Mouse (Mus musculus): ENCODE data around the gene Batf. TPM values are rescaled to one million over a fixed set of nuclear protein-coding genes. Genes with fewer than 3 reads are reported as not detected.

Gene Batf
- total RNA-seq, 2 experiments from 2014 or later: 0.88 TPM; not detected in 1

DNA sequence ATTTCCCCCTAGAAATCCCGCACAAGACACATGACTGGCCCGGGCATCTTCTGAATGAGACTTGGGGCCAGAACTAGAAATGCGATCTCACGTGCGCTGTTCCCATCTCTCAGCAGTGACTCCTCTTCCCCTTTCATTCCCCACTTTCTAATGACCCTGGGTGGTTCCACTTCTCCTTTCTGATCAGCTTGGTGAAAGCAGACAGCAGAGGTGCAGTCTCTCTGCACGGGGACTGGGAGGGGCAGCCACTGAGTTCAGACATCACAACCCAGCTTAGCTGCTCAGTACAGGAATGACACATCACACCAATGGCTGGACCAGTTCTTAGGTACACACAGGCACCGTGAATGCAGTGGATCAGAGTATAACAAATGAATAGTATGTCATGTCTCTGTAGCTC is 24.2 kb downstream of the Batf start:
- DNase-seq (ENCODE audit: low spot score in 2 of 2): peak in 1 of 2 experiments; percentile 14
- intact Hi-C loops (cut with DNase I): no loop called here

DNA sequence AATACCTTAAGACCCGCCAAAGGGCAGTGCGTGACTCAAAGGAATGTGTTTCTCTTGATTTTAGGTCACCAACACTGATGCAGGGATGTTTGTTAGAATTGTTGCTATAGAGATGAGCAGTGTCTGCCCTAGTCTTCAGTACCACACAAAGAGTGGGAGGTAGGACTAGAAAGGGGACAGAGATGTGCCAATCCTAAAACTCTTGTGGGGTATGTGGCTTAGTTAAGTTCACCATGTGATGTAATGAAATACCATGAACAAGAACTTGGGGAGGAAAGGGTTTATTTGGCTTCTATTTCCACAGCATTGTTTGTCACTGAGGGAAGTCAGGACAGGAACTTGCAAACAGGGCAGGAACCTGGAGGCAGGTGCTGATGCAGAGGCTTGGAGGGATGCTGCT is 26.1 kb downstream of the Batf start:
- intact Hi-C loops (cut with DNase I): no loop called here
- no peak for DNase-seq (ENCODE audit: low spot score in 2 of 2)

DNA sequence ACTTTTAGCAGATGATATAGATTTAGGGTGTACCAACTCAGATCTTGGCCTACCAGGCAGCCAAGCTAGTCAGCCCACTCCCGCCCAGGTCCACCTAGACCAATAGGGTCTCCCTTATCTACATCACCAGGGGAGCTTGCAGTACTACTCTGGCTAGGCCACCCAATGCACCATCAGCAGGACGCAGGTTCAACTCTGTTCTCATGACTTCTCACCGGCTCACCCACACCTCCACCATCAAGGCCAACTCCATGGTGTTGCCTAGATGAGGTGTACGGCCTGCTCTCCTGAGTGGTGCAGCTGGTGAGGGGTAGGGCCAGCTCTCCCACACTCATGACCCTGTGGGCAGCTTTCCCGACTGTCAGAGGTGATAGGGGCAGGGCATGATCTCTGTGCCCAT is 27.7 kb downstream of the Batf start:
- DNase-seq (ENCODE audit: low spot score in 2 of 2): no peak

DNA sequence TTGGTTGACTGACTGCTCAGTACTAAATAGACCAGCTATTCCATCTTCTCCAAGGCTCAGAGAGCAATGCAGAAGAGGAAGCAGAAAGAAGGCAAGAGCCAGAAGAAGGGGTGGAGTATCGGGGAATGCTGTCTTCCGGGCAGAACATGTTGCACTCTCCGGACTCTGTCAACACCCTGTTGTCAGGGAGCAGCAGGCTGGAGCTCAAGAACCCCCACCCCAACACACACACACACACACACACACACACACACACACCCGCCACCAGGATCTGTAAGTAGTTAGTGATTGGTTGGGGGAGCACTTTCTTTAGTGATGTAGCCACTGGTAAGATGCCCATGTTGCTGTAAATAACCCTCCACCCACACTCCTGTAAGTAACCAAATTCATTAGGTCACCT is 38.8 kb downstream of the Batf start:
- no peak for DNase-seq (ENCODE audit: low spot score in 2 of 2)
- intact Hi-C loops (cut with DNase I): no loop called here

More for the DNA sequence above, 27.7 kb downstream of the Batf start:
- intact Hi-C loops (cut with DNase I): no loop called here

DNA sequence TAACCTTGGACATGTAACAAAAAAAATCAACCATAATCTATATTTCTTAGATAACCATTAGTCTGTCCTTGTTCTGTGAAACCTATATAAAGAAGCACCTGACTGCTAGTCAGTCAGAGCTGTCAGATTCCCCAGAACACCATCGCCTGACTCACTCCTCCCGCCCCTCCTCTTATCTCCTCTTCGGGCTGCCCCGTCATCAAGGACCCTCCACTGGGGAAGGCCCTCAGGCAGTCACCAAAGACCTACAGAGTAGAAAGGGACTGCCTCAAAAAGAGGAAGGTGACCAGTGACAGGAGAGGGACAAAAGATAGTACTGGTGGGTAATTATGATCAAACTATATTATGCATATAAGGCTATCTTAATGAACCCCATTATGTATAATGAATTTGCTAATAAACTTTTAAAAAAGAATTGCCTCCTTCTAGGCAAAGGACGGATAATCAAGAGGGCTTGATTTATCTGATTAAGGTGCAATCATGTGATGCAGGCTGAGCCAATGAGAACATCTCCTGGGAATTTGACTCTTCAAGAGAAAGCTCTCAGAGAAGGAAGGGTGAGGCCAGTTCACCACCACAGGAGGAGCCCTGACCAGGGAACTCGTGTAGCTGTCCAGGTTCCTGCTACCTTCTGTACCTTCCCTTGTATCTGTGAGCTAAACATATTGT is 40.4 kb downstream of the Batf start:
- intact Hi-C loops (cut with DNase I): no loop called here
- DNase-seq (ENCODE audit: low spot score in 2 of 2): no peak

DNA sequence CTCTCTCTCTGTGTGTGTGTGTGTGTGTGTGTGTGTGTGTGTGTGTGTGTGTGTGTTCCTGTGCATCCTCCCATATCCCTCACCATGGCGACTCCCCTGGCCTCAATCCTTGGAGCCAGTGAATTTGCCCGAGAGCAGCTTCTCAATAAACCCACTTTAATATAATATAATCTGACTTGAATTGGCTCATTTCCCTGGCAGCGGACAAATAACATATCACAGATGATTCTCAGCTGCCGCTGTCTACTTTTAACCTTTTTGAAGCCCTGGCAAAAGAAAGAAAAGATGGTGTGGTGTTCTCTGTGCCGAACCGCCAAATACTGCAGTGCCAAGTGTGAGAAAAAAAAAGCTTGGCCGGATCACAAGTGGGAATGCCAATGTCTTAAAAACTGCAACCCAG is 41.7 kb downstream of the Batf start:
- intact Hi-C loops (cut with DNase I): no loop called here
- no peak for DNase-seq (ENCODE audit: low spot score in 2 of 2)

DNA sequence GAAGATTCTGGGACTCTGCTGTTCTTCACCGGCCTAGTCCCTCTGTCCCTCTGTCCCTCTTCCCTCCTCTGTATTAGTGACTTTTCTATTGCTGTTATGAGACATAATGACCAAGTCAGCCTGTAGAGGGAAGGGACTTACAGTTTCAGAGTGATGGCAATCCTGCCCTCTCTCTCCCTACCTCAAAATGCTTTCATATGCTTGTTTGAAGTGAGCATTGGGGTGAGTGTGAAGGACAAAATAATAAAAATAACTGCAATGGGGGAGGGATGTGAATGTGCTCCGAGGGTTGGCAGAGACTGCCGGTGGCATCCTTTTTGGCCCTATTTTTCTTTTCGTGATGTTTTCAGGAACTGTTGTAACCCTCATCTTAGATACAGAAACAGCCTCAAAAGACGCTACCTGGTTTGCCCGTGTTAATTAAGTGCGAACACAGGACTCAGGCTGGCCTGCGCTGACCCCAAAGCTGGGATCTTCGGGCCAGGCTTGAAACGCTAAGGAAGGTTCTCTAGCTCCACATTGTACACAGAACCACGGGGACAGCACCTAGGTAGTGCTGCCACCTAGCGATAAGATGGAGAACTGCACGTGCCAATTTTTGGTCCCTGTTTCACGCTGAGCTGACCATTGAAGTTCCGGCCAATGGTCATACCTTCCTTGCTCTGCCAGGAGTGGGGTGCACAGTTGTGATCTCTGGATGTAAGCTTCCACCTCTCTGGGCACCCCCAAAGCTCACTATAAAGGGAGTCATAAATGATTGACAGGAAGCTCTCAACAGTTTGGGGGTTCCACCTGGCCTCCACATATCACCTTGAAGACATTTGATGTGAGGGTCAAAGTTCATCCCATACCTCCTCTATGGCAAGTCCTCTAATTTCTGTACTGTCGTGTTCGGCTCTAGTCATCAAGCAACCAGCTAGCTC is 42.8 kb downstream of the Batf start:
- peak; percentile 35 to 63 for DNase-seq (ENCODE audit: low spot score in 2 of 2)
- intact Hi-C loops (cut with DNase I): no loop called here

DNA sequence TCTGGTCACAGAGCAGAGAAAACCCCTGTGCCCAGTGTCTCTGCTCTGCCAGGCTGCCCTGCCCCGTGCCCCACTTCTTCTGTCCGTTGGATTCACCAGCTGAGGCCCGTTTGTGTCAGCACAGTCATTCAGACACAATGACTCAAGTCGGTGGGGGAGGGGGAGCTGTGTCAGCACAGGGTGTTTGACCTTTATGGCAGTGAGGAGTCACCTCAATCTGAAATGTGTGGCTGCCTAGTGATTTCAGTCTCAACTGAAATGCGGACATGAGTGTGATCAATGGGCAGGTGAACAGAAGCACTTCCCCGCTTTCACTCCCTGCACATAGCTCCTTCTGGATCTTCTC is 43.4 kb downstream of the Batf start:
- no peak for DNase-seq (ENCODE audit: low spot score in 2 of 2)
- intact Hi-C loops (cut with DNase I): no loop called here

DNA sequence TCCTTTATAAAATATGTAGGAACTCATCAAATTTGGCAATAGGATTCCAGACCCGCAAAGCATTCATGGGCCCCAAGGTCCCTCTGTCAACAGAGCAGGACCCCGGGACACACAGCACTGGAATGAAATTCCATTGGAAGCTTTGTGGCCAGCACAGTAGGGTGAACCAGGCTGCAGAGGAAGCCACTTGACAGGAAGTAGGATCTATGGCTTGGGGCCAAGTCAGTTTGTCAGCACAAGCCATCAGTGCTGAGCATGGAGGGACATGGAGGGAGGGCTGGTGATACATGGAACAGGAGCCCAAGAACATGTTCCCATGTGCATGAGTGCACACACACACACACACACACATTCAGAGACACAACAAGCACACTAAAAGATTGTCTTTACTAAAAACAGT is 49.7 kb downstream of the Batf start:
- no peak for DNase-seq (ENCODE audit: low spot score in 2 of 2)
- intact Hi-C loops (cut with DNase I): no loop called here

DNA sequence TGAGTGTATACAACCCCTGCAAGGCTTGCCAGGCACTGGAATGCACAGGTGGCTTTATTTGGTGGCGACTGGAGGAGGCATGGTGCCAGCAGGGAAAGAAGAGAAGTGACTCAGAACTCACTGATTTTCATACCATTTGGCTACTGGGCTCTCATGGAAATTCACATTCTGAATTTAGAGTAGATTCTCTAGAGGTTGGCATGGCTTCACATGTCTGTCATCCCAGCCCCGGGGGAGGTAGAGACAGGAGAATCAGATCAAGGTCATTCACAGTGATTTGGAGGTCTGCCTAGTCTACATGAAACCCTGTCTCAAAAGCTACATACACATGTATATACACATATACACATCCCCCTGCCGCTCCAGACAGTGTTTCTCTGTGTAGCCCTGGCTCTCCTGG is 50.5 kb downstream of the Batf start:
- intact Hi-C loops (cut with DNase I): no loop called here
- peak in 1 of 2 experiments; percentile 25 for DNase-seq (ENCODE audit: low spot score in 2 of 2)

DNA sequence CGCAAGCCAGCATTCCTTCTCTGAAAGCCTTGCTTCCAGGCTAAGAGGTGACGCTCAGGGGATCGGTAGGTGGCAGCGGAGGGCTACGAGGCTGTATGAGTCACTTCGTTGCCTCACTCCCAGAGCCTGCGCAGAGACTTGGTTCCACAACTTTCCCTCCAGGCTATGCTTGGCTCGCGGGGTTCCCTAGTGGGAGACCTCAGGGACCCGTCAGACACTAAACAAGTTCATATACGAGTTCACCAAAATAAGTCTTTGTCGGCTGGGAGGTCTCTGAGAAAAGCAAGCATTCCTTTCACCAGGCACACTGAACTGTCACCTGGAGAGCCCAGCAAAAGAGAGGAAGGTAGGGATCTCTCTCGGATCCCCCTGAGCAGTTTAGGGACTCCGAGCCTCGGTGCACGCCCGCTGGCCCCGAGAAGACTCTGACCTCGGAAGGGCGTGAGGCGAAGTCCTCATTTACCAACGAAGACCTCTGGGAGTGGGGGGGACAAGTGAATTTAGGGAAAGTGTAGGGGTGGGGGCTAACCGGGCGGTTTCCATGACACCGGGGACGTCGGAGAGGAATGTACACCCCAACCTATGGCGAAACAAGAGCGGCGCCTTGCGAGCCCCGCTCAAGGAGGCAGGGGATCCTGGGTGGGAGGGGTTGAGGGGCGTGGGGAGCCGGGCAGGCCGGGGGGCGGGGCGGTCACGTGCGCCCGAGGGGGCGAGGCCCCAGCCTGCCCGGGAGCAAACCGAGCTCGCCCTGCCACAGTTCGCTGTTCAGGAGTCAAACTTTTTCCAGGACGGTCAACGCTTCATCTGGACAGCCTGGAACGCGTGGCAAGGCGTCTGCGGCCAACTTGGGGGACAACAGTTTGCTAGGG is 59.6 kb downstream of the Batf start, which contains the start of gene Flvcr2:
Gene Flvcr2, plus strand, starts transcription at position 713 of the 869 bp plus-strand sequence.
- DNase-seq (ENCODE audit: low spot score in 2 of 2): peak; percentile 58 to 74
- intact Hi-C loops (cut with DNase I): loop anchor here (1.0 to 5.0 kb wide), 2 partner anchors 72 to 331 kb away; partner anchors contain the start of gene Tgfb3

DNA sequence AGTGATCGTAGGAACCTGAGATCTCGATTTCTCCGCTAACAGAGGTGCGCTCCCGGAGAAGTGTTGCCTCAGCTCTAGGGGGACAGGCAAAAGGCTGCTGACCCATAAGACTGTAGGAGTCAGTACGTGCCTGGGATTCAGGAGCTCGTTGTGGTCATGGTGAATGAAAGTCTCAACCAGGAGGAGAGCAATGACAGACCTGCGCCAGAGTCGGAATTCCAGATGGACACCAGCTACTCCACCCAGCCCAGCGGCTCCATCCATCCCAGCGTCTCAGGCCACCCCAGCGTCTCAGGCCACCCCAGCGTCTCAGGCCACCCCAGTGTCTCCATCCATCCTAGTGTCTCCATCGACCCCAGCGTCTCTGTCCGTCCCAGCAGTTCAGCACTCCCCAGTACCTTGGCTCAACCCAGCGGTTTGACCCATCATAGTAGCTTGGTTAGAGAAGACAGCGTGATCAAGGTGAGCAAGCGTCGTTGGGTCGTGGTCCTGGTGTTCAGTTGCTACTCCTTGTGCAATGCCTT is 60.3 kb downstream of the Batf start:
- no peak for DNase-seq (ENCODE audit: low spot score in 2 of 2)
- intact Hi-C loops (cut with DNase I): loop anchor here (5.0 kb wide), 1 partner anchor 331 kb away; the partner anchor contains the start of gene Tgfb3

DNA sequence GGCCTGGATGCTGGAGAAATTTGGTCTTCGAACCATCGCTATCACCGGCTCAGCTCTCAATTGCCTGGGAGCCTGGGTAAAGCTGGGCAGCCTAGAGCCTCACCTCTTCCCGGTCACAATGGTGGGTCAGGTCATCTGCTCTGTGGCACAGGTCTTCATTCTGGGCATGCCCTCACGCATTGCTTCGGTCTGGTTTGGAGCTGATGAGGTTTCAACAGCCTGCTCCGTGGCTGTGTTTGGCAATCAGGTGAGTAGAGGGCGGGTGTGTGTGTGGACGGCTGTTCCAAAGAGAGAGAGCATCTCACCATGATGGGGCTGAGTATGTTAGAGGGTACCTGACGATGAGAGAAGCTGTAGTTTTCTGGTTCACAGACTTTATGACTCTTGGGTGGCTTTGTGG is 60.9 kb downstream of the Batf start:
- intact Hi-C loops (cut with DNase I): loop anchor here (5.0 kb wide), 1 partner anchor 330 kb away; the partner anchor contains the start of gene Tgfb3
- no peak for DNase-seq (ENCODE audit: low spot score in 2 of 2)

DNA sequence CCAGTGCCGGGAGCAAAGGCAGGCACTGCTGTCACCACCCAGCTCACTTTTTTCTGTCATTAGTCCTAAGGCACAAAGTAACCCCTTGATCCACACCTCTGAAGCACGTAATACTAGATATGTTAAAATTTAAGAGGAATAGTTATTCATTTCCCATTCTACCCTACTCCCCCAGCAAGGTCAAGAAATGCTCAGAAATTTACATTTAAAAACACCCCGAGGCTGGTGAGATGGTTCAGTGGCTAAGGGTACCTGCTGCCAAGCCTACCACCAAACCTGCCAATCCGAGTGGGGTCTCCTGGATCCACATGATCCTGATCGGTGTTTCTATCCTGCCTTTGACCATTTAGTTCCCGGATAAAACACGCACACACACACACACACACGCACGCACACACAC is 63.4 kb downstream of the Batf start:
- intact Hi-C loops (cut with DNase I): loop anchor here (5.0 kb wide), 1 partner anchor 327 kb away; the partner anchor contains the start of gene Tgfb3
- no peak for DNase-seq (ENCODE audit: low spot score in 2 of 2)

DNA sequence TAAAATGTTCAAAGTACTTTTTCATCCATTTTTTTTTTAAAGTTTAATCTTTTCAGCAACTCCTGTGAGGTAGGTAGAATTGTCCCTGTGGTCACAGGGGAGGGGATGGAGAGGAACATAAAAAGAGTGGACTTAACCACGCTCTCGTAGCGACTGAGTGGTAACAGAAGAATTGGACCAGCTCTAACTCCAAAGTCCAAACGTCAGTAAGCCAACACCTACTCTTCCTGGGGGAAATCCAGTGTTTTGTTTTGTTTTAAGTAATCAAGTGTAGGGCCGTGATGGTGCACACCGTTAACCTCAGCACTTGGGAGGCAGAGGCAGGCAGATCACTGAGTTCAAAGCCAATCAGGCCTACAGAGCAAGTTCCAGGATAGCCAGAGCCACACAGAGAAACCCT is 65.6 kb downstream of the Batf start:
- intact Hi-C loops (cut with DNase I): no loop called here

DNA sequence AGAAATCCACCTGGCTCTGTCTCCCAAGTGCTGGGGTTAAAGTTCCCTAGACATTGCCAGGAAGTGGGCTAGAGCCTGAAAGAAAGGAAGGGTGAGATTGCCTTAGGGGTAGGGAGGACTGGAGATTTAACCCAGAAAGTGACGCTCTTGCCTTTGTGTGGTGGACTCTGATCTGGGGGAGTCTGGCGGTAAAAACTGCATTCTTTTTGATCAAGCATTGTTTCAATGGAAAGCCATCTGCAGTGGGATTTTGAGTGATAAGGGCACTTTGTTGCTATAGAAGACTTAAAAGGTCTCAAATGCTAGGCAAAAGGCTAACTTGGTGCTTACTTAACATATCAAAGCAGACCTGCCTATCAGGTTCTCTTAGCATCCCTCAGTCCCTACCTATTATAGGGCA is 66.8 kb downstream of the Batf start:
- intact Hi-C loops (cut with DNase I): no loop called here
- no peak for DNase-seq (ENCODE audit: low spot score in 2 of 2)

More for the DNA sequence above, 65.6 kb downstream of the Batf start:
- no peak for DNase-seq (ENCODE audit: low spot score in 2 of 2)

DNA sequence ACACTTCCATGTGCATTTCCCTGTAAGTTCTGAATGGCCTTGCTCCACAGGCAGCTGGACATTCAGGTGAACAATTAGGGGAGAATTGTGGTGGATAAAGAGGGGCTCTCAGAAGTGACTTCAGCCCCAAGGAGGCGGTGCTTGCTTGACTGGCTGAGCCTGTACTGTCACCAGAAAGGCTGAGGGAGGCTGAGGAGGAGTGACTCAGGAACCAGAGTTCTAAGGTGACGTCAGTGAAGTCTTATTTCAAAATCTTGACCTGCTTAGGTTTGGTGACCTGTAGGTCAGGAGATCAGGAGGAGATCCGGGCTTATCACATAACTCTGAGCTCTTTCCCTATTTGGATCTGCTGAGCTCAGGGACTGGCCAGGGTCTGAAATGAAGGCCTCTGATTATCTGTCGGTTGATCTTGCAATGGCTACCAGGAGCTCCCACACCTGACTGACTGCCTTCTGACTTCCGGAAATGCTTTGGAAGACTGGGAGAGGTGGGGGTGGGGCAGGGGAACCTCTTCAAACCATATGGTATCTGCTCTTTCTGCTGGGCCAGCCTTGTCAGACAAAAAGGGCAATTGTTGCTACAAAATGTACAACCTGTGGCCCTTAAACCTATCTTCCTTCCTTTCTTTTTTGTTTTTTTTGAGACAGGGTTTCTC is 68.3 kb downstream of the Batf start:
- intact Hi-C loops (cut with DNase I): no loop called here
- DNase-seq (ENCODE audit: low spot score in 2 of 2): no peak

DNA sequence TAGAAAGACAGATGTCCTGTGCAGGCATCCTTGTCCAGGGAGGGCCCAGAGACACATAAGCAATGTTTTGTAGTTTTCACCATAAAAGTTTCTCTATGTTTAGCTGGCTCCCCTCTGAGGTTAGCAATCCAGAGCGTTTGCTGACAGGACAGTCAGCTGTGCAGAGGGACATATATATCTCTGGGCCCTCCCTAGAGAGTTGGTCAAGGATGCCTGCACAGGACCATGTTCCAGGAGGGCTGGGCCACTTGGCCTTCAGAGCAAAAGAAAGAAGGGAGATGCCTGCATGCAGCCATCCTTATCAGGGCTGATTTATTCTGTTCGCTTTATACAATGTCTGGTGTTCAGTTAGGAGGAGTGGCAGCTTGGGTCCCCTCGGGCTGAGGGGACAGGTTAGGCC is 70.0 kb downstream of the Batf start:
- intact Hi-C loops (cut with DNase I): no loop called here

DNA sequence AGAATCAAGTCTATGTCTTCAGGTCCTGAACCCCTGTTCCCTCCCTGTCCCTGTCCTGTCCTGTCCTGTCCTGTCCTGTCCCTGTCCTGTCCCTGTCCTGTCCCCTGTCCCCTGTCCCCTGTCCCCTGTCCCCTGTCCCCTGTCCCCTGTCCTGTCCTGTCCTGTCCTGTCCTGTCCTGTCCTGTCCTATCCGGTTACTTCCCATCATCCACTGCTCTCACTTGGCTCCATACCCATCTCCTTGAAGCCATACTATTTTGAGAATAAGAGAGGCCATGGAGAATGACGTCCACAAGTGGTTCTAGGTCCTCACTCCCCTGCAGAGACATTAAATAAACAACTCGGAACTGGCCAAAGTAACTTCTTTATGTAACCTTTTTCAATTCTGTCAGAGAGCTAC is 70.6 kb downstream of the Batf start:
- DNase-seq (ENCODE audit: low spot score in 2 of 2): no peak
- intact Hi-C loops (cut with DNase I): no loop called here

More for the DNA sequence above, 70.0 kb downstream of the Batf start:
- DNase-seq (ENCODE audit: low spot score in 2 of 2): no peak
